Mouse (Mus musculus) intestine, embryonic 16.5 days (tissue): Measurements from ENCODE around the gene Lgals4. TPM values are rescaled to one million over a fixed set of nuclear protein-coding genes. Genes with fewer than 3 reads are reported as not detected.
A peak's percentile ranks its signal among the peaks of the same experiment; 100 is the strongest.
"Not testable (repeated sequence)": the region's sequence is repeated elsewhere in the genome, so short reads cannot be mapped to it uniquely, and the experiment has no call there.

ENCODE experiments used
- ATAC-seq: fragments of 200-750 bp; cut with Nextera tagmentation; 2 replicates; pipeline ENCODE4 v1.8.0; 2017; ENCODE audit warnings: moderate TSS enrichment, moderate library complexity
- H3K27ac ChIP-seq: fragments of 300-500 bp; sonication (generic); 2 replicates; pipeline ENCODE4 v1.5.1; 2014; ENCODE audit warnings: mild to moderate bottlenecking, low read length
- H3K27me3 ChIP-seq: fragments of 300-500 bp; sonication (generic); replicated peaks from 2 replicates; pipeline ENCODE4 v1.6.1; 2014; ENCODE audit warnings: low read length, control low read depth, mixed read lengths; ENCODE audit not compliant: control insufficient read depth, insufficient read depth
- H3K36me3 ChIP-seq: fragments of 300-500 bp; sonication (generic); 2 replicates; pipeline ENCODE4 v1.6.1; 2014; ENCODE audit warnings: low read length, control low read depth; ENCODE audit not compliant: control insufficient read depth, insufficient read depth
- H3K4me1 ChIP-seq: fragments of 300-500 bp; sonication (generic); 2 replicates; pipeline ENCODE4 v1.6.1; 2014; ENCODE audit warnings: low read length, control low read depth, mixed read lengths; ENCODE audit not compliant: control insufficient read depth, insufficient read depth
- H3K4me2 ChIP-seq: fragments of 300-500 bp; sonication (generic); 2 replicates; pipeline ENCODE4 v1.6.1; 2014; ENCODE audit warnings: low read depth, low read length, control low read depth
- H3K4me3 ChIP-seq: fragments of 300-500 bp; sonication (generic); 2 replicates; pipeline ENCODE4 v1.5.1; 2014; ENCODE audit warnings: mild to moderate bottlenecking, low read length
- H3K9ac ChIP-seq: fragments of 300-500 bp; sonication (generic); 2 replicates; pipeline ENCODE4 v1.6.1; 2014; ENCODE audit warnings: low read depth, low read length
- H3K9me3 ChIP-seq: fragments of 300-500 bp; sonication (generic); 2 replicates; pipeline ENCODE4 v1.6.1; 2016; ENCODE audit warnings: low read length, control low read depth; ENCODE audit not compliant: control insufficient read depth
- WGBS: fragments of 180-500 bp; shearing (Covaris S2); extraction: QIAGEN DNeasy Blood & Tissue Kit; methylation state at CpG from one replicate; pipeline ENCODE4 v1.1.7; 2014; 5-methylcytosine and 5-hydroxymethylcytosine counted together
- polyA plus RNA-seq: library from polyadenylated mRNA; unstranded; fragments of >200 nt; fragmentation: Nextera tagmentation; extraction: Ambion mirVana; gene quantifications from 2 replicates; pipeline ENCODE4 v1.2.1, GENCODE M21; 2015

Lgals4 gene
- polyA plus RNA-seq, 1 experiment from 2014 or later, result 2,407 TPM

DNA sequence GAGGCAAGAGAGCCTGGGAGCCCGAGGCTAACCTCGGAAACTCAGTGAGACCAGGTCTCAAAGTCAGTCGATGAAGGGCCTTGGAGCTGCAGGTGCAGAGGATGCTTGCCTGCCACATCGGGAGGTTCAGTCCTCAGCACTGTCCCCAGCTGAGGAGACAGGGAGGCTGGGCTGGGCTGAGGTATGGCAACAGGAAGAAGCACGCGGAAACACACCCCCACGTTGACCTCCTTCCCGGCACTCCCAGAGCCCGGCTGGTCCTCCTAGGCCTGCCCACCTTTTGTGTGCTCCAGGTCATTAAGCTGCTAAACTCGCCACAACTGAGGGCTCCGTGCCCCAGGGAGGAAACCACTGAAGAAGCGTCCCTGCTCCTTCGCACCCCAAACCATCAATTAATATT lies 47.5 kb downstream of the Lgals4 start, which contains the start of gene Capn12:
Capn12 (plus strand) TSS at position 224 of the 400 bp plus-strand sequence.
- 0 out of 2 replicates have a peak, but pooled peaks cover 2% of the 10 kb centered on the region for H3K4me1 ChIP-seq
- H3K27ac ChIP-seq, result no peak within 1 kb of the TSS
- WGBS, result 43% methylated on average over 13 of the region's 13 CpGs
- no peaks in the 10 kb centered on the region for H3K27me3 ChIP-seq
- no peak for ATAC-seq
- no peaks in the 10 kb centered on the region for H3K9me3 ChIP-seq
- no peak within 1 kb of the TSS for H3K9ac ChIP-seq
- H3K4me2 ChIP-seq, result no peak within 1 kb of the TSS
- H3K4me3 ChIP-seq, result no peak within 1 kb of the TSS
- no peaks in the 10 kb centered on the region for H3K36me3 ChIP-seq

DNA sequence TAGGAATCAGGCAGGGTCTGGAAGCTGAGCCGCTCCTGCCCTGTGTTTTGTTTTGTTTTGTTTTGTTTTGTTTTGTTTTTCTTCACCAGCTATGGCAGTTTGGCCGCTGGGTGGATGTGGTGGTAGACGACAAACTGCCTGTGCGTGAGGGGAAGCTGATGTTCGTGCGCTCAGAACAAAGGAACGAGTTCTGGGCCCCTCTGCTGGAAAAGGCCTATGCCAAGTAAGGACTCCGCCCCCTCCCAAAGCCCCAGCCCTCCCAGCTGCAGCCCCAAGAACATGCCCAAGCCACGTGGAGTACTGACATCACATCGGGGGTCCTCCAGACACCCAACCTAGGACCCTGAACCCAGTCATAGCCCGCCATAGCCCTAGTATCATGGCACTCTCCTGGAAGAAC lies 49.4 kb downstream of the Lgals4 start:
- H3K27me3 ChIP-seq, result peaks cover 2% of the 10 kb centered on the region; the same call in 1 of the 2 replicates
- ATAC-seq, result no peak
- no peak overlapping the region for H3K9ac ChIP-seq
- H3K4me2 ChIP-seq, result no peak overlapping the region
- H3K36me3 ChIP-seq, result no peaks in the 10 kb centered on the region
- 0 out of 2 replicates have a peak, but pooled peaks cover 2% of the 10 kb centered on the region for H3K4me1 ChIP-seq
- no peak overlapping the region for H3K4me3 ChIP-seq
- no peaks in the 10 kb centered on the region for H3K9me3 ChIP-seq
- 83% methylated on average over 11 of the region's 11 CpGs for WGBS
- no peak overlapping the region for H3K27ac ChIP-seq

DNA sequence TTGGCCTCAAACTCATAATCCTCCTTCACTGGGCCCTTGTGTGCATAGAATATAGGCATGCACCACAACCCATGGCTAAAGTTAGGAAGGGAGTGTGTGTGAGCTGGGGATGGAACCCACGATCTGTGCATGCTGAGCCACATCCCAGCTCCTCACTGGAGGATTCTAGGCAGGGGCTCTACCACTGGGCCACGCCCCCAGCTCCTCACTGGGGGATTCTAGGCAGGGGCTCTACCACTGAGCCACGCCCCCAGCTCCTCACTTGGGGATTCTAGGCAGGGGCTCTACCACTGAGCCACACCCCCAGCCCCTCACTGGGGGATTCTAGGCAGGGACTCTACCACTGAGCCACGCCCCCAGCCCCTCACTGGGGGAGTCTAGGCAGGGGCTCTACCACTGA lies 50.0 kb downstream of the Lgals4 start:
- 86% methylated on average over 3 of the region's 4 CpGs for WGBS
- H3K9me3 ChIP-seq, ATAC-seq, H3K4me1 ChIP-seq, H3K27me3 ChIP-seq, H3K4me3 ChIP-seq, H3K9ac ChIP-seq, H3K4me2 ChIP-seq, H3K36me3 ChIP-seq, H3K27ac ChIP-seq: not testable (repeated sequence)

DNA sequence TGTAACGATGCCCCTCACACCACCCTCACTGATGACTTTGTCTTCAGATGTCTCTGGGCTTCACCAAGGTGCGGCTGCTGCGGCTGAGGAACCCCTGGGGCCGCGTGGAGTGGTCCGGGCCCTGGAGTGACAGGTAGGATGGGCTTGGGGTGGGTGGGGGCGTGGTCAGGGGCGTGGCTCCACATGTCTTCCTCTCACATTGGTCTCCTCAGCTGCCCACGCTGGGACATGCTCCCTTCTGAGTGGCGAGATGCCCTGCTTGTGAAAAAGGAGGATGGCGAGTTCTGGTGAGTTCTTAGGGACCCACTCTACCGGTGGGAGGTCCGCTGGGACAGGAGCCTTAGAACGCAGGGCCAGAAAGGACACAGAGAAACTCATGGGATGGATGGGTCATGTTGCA lies 52.8 kb downstream of the Lgals4 start:
- Histone ChIP-seq H3K4me3 (no peak overlapping the region), H3K9ac (no peak overlapping the region), H3K4me1 (peaks cover 10% of the 10 kb centered on the region), H3K27ac (no peak overlapping the region), H3K4me2 (no peak overlapping the region), H3K9me3 (no peaks in the 10 kb centered on the region), H3K27me3 (peaks cover 10% of the 10 kb centered on the region; the same call in 1 of the 2 replicates), H3K36me3 (0 out of 2 replicates have a peak, but pooled peaks cover 3% of the 10 kb centered on the region)
- ATAC-seq, result no peak
- WGBS, result 25% methylated on average over 14 of the region's 14 CpGs

DNA sequence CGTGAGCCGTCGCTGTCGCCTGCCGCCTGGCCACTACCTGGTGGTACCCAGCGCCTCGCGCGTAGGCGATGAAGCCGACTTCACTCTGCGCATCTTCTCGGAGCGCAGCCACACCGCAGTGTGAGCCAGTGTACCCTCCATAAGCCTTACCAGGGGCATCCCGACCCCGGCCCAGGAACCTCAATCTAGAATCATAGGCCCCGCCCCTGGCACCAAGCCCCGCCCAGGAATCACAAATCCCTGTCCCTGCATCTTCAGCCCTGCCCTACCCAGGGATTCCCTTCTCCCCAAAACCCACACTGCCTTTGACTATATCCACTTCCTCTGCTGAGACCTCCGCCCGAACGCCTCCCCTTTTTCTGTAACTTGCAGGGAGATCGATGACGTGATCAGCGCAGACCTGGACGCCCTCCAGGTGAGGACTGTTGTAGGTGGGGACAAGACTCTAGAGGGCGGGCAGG lies 55.1 kb downstream of the Lgals4 start:
- Histone ChIP-seq H3K36me3 (peaks cover 11% of the 10 kb centered on the region), H3K27me3 (peaks cover 10% of the 10 kb centered on the region; the same call in 1 of the 2 replicates), H3K4me3 (peak overlapping the region; percentile 40), H3K9ac (peak overlapping the region; percentile 58), H3K4me2 (peak overlapping the region; percentile 71), H3K4me1 (peaks cover 10% of the 10 kb centered on the region), H3K9me3 (no peaks in the 10 kb centered on the region), H3K27ac (no peak overlapping the region)
- ATAC-seq, result peak; percentile 23; the same call in 1 of the 2 replicates
- WGBS, result 2% methylated on average over 26 of the region's 27 CpGs

Other genes with a start within 250 kb of the Lgals4 start
- 7.8 and 9.7 TPM in 2 replicates for gene Samd4b, start 235.7 kb upstream of the Lgals4 start, polyA plus RNA-seq
- 51.2 and 55.4 TPM in 2 replicates for gene Pak4, start 235.7 kb upstream of the Lgals4 start, polyA plus RNA-seq
- not detected in 2 replicates for gene Acp7, start 202.5 kb upstream of the Lgals4 start, polyA plus RNA-seq
- gene Fbxo27, start 141.0 kb upstream of the Lgals4 start, polyA plus RNA-seq, result 2.1 and 3.0 TPM in 2 replicates
- gene Fbxo17, start 117.0 kb upstream of the Lgals4 start, polyA plus RNA-seq, result 5.1 and 6.1 TPM in 2 replicates
- 134 and 146 TPM in 2 replicates for gene Mrps12, start 92.0 kb upstream of the Lgals4 start, polyA plus RNA-seq
- gene Sars2, start 91.9 kb upstream of the Lgals4 start, polyA plus RNA-seq, result 25.2 and 28.0 TPM in 2 replicates
- not detected in 2 replicates for gene Ccer2, start 77.7 kb upstream of the Lgals4 start, polyA plus RNA-seq
- 71.9 and 77.6 TPM in 2 replicates for gene Sirt2, start 67.1 kb upstream of the Lgals4 start, polyA plus RNA-seq
- gene Nfkbib, start 66.3 kb upstream of the Lgals4 start, polyA plus RNA-seq, result 46.2 and 49.1 TPM in 2 replicates
- gene Rinl, start 44.9 kb upstream of the Lgals4 start, polyA plus RNA-seq, result 5.2 and 5.9 TPM in 2 replicates
- gene Hnrnpl, start 25.3 kb upstream of the Lgals4 start, polyA plus RNA-seq, result 142 and 146 TPM in 2 replicates
- 347 and 378 TPM in 2 replicates for gene Ech1, start 8.6 kb upstream of the Lgals4 start, polyA plus RNA-seq
- gene Lgals7, start 30.0 kb downstream of the Lgals4 start, polyA plus RNA-seq, result 0.56 and 0.97 TPM in 2 replicates
- gene Capn12, start 47.6 kb downstream of the Lgals4 start, polyA plus RNA-seq, result 0.29 and 0.39 TPM in 2 replicates
- gene Actn4, start 128.5 kb downstream of the Lgals4 start, polyA plus RNA-seq, result 402 and 447 TPM in 2 replicates
- 355 and 362 TPM in 2 replicates for gene Eif3k, start 148.0 kb downstream of the Lgals4 start, polyA plus RNA-seq
- 6.9 and 7.3 TPM in 2 replicates for gene Map4k1, start 148.2 kb downstream of the Lgals4 start, polyA plus RNA-seq